Mouse (Mus musculus): Measurements from ENCODE around the gene Slc35d2.

Slc35d2 gene
- long read RNA-seq, experiment 1, transcript Slc35d2-201 (12 exons, 2,303 nt): major isoform, 5 of 7 reads
- long read RNA-seq, experiment 1, partial matches to known transcripts: 0 of 7 reads
- long read RNA-seq, experiment 1, other reads (novel, unspliced or antisense): 2 of 7 reads
- long read RNA-seq, experiment 2, partial matches to known transcripts: 0 of 10 reads
- long read RNA-seq, experiment 2, other reads (novel, unspliced or antisense): 5 of 10 reads

GRCm38 (mm10) chr13:64128858-64129615 is at the start of gene Slc35d2:
TSS of gene Slc35d2 (minus strand) at chr13:64129368.
- intact Hi-C loops (cut with DNase I): no loop called here

- intact Hi-C loops (cut with DNase I): no loop called here
Measured at GRCm38 (mm10) chr13:64178000-64178399, 48.8 kb upstream of the Slc35d2 start.

- intact Hi-C loops (cut with DNase I): no loop called here
Measured at GRCm38 (mm10) chr13:64169746-64170145, 40.6 kb upstream of the Slc35d2 start.

GRCm38 (mm10) chr13:64163147-64163715 is 34.1 kb upstream of the Slc35d2 start:
- intact Hi-C loops (cut with DNase I): no loop called here

DNA sequence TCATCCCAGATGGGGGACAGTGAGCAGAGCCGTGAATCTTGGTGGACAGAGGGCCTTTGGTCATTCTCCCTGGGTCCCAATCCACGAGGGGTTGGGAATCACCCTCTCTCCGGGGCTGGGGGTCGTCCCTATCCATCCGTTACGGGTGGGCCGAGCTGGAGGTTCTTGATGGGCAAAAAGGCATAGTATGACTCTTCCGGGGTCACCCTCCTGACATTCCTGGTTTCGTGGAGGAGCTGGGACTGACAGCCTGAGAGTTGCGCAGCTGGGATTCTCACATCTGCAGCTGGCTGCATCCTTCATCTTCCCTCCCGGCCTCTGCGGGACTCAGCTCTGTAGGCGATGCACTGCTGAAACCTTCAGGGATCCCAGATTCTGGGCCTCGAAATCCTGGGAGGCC is 33.5 kb upstream of the Slc35d2 start:
- intact Hi-C loops (cut with DNase I): no loop called here

DNA sequence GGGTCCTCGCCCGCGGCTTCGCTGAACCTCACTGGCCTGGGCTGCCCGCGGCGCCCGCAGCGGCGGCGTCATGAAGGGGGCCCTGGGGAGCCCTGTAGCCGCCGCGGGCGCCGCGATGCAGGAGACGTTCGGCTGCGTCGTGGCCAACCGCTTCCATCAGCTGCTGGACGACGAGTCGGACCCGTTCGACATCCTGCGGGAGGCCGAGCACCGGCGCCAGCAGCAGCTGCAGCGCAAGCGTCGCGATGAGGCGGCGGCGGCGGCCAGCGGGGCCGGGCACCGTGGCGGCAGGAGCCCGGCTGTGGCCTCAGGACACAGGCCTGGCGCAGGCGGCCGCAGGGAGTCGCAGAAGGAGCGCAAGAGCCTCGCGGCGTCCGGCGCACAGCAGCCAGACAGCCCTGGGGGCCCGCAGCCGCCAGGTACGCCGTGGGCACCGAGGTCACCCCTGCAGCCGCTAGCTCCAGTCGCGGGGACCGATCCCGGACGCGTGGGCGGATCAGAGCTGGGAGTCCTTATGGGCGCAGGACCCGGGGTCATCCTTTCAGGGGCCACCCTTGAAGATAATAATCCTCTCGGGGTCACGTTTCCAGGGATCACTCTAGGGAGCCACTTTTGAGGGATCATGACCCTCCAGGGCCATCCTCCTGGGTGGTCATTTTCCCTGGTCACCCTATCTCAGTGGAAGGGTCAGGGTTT is 32.9 kb upstream of the Slc35d2 start:
- intact Hi-C loops (cut with DNase I): no loop called here

DNA sequence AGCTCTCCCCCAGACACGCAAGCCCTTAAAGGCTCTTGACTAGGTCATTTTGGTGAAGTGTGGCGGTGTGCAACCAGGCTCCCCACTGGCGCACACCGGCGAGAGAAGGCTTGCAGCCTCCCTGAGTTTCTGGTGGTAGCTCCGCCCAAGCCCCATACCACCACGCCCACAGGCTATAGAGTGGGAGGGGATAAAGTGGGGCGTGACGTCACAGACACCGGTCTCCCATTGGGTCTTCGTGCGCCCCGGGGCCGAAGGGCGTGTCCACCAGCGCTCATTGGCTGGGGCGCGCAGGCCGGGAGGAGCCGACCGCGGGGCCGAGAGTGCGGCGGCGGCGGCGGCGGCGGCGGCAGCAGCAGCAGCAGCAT is 32.4 kb upstream of the Slc35d2 start, which contains the start of gene Habp4:
Habp4 (plus strand) TSS at position 277 of the 368 bp plus-strand sequence.
- intact Hi-C loops (cut with DNase I): no loop called here

- intact Hi-C loops (cut with DNase I): no loop called here
Measured at GRCm38 (mm10) chr13:64156966-64157365, 27.8 kb upstream of the Slc35d2 start.

DNA sequence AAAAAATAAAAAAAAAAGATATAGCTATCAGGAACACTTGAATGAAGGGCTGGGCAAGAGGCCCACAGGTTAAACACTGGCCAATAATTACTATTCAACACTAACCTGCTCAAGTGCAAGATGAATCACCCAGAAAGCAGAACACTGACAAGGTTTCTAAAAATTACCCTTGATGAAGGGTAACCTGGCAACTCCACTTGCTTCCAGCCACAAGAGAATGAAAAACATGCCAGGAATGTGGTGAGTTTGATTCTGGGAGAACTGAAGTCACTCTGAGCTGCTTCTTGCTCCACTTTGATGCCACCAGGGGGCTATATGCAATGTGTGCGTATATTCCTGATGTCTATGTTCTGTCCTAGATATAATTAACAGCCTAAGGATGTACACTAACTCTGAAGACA is 26.0 kb upstream of the Slc35d2 start:
- intact Hi-C loops (cut with DNase I): no loop called here

DNA sequence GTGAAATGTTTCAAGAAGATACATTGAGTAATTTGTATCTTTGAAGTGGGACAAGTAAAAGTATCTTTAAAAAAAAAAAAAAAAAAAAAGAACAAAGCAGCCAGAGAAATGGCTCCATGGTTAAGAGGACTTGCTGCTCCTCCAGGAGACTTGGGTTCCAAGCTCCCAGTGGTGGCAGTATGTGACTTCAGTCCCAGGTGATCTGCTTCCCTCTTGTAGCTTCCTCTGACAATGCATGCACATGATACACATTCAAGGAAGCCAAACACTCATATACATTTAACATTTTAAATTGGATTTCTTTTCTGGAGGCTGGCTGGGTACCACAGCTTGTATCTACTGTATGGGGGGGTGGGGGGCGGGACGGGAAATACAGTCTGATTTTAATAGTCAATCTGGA is 25.5 kb upstream of the Slc35d2 start:
- intact Hi-C loops (cut with DNase I): no loop called here

- intact Hi-C loops (cut with DNase I): no loop called here
Measured at GRCm38 (mm10) chr13:64153751-64154267, 24.6 kb upstream of the Slc35d2 start.

DNA sequence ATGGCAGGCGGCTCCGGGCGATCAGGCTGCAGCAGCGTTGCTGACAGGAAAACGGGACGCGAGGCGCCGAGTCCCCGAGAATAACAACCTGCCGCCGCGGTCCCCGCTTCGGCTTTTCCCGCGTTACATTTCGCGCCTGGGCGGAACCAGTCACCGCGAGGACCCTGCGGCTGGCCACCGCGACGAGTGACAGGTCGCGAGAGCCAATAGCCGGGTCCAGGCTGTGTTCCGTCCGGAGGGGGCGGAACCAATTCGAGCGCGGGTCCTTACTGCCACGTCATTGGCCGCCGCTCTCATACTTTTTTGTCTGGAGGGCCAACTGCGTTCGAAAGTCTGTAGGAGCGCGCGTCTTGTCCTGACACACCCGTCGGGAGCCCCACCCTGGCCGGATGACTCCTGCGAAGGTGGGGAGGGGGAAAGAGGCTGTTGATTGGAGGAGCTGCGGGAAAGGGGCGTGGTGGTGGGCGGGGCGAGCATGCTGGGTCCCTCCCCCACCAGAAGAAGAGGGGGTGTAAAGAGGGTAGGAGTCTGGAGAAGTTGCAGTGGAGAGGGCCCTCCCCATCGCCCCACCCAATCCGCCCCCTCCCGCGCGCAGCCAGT is 24.0 kb upstream of the Slc35d2 start, which contains the start of gene Zfp367:
Zfp367 (minus strand) TSS at position 120 of the 600 bp plus-strand sequence.
- intact Hi-C loops (cut with DNase I): no loop called here

- intact Hi-C loops (cut with DNase I): no loop called here
Measured at GRCm38 (mm10) chr13:64152671-64153082, 23.5 kb upstream of the Slc35d2 start.

GRCm38 (mm10) chr13:64152241-64152669 is 23.1 kb upstream of the Slc35d2 start:
- intact Hi-C loops (cut with DNase I): no loop called here

DNA sequence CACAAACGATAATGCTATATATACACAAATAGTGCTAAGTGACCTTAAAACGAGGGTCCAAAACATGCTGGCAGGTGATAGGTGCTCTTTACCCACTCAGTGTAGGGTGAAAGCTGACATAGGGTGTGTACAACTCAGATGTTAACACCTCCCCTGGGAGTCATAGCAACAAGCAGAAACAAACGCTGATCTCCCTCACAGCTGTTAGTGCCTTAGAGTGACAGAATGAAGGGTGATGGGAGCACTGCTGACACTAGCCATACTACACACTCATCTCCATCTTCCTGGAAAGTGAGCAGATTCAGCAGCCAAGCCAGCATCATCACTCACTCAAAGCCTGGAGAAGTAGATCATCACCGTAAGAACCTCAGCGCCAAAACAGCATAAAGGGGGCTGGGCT is 21.0 kb upstream of the Slc35d2 start:
- intact Hi-C loops (cut with DNase I): no loop called here

- intact Hi-C loops (cut with DNase I): no loop called here
Measured at GRCm38 (mm10) chr13:64129616-64130375, 628 bp upstream of the Slc35d2 start.

DNA sequence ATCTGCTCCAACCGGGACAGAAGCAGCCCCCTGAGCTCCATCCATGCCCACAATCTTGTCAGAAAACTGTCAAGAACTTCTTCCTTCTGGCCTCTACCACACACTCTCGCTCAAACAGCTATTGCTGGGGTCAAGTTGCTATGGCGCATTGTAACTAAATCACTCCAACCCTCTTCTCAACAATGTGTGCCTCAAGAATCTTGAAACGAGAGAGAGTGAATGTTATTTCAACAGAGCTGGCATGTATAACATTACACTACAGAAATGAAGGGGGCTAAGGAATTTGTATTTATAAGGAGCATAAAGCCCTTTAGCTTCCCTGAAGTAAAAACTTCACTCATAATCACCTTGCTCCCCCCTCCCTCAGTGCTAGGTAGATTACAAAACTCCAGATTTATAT is 2.9 kb downstream of the Slc35d2 start:
- intact Hi-C loops (cut with DNase I): no loop called here

DNA sequence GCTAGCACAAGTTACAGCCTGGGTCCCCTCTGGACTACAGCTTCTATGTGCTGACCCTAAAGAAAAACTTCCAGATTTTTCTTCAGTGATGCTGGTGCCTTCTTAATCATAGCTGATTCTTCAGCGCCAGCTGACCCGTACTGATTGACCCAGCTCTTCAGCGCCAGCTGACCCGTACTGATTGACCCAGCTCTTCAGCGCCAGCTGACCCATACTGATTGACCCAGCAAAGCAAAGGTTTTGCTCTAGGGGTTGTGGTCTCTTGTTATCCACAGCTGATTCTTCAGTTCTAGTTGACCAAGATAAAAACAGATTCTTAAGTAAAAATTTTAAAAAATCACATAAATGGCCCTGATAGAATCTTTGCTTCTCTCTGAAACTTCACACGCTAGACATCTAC is 4.3 kb downstream of the Slc35d2 start:
- intact Hi-C loops (cut with DNase I): no loop called here

GRCm38 (mm10) chr13:64123491-64124188 is 5.5 kb downstream of the Slc35d2 start:
- intact Hi-C loops (cut with DNase I): no loop called here

DNA sequence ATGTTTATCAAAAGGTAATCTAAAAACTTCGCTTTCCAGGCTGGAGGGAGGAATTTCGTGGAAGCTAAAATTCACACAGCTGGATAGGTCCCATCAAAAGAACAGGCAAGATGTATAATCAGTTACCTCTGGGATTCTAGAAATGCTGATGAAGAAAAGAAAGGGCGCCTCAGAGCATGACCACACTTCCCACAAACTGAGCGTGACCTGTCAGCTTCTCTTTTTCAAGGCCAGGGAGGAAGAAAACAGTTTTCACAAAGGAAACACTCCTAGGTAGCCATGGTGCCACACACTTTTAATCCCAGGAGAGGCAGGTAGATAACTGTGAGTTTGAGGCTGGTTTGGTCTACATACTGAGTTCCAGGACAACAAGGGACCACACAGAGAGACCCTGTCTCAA is 8.4 kb downstream of the Slc35d2 start:
- intact Hi-C loops (cut with DNase I): no loop called here

Measured in adrenal gland (tissue).